Mouse (Mus musculus): Measurements from ENCODE around the gene Rftn1.
"Not testable (repeated sequence)": the region's sequence is repeated elsewhere in the genome, so short reads cannot be mapped to it uniquely, and the experiment has no call there.

Rftn1 gene

GRCm38 (mm10) chr17:50127045-50127813 lies 63.2 kb downstream of the Rftn1 start:
- DNase-seq (ENCODE audit: low spot score in 2 of 2), result no peak

GRCm38 (mm10) chr17:50126545-50126944 lies 63.9 kb downstream of the Rftn1 start:
- DNase-seq (ENCODE audit: low spot score in 2 of 2), result no peak

- no peak for DNase-seq (ENCODE audit: low spot score in 2 of 2)
These were observed 64.6 kb downstream of the Rftn1 start for GRCm38 (mm10) chr17:50125900-50126299.

- DNase-seq (ENCODE audit: low spot score in 2 of 2), result peak; percentile 24 to 41
These were observed 65.2 kb downstream of the Rftn1 start for GRCm38 (mm10) chr17:50125245-50125798.

- DNase-seq (ENCODE audit: low spot score in 2 of 2), result no peak
These were observed 65.8 kb downstream of the Rftn1 start for GRCm38 (mm10) chr17:50124708-50125107.

GRCm38 (mm10) chr17:50122555-50122954 lies 67.9 kb downstream of the Rftn1 start:
- DNase-seq (ENCODE audit: low spot score in 2 of 2), result no peak

GRCm38 (mm10) chr17:50120098-50120497 lies 70.4 kb downstream of the Rftn1 start:
- DNase-seq (ENCODE audit: low spot score in 2 of 2), result no peak

- no peak for DNase-seq (ENCODE audit: low spot score in 2 of 2)
These were observed 73.0 kb downstream of the Rftn1 start for GRCm38 (mm10) chr17:50117461-50117860.

GRCm38 (mm10) chr17:50116980-50117379 lies 73.5 kb downstream of the Rftn1 start:
- DNase-seq (ENCODE audit: low spot score in 2 of 2), result no peak

- not testable (repeated sequence) for DNase-seq (ENCODE audit: low spot score in 2 of 2)
These were observed 74.1 kb downstream of the Rftn1 start for GRCm38 (mm10) chr17:50116401-50116800.

- not testable (repeated sequence) for DNase-seq (ENCODE audit: low spot score in 2 of 2)
These were observed 74.8 kb downstream of the Rftn1 start for GRCm38 (mm10) chr17:50115716-50116115.

- no peak for DNase-seq (ENCODE audit: low spot score in 2 of 2)
These were observed 75.8 kb downstream of the Rftn1 start for GRCm38 (mm10) chr17:50114659-50115058.

GRCm38 (mm10) chr17:50110650-50111415 lies 79.6 kb downstream of the Rftn1 start:
- DNase-seq (ENCODE audit: low spot score in 2 of 2), result no peak

- no peak for DNase-seq (ENCODE audit: low spot score in 2 of 2)
These were observed 83.7 kb downstream of the Rftn1 start for GRCm38 (mm10) chr17:50106811-50107210.

GRCm38 (mm10) chr17:50104131-50104530 lies 86.3 kb downstream of the Rftn1 start:
- no peak for DNase-seq (ENCODE audit: low spot score in 2 of 2)

- no peak for DNase-seq (ENCODE audit: low spot score in 2 of 2)
These were observed 89.1 kb downstream of the Rftn1 start for GRCm38 (mm10) chr17:50101416-50101815.

- DNase-seq (ENCODE audit: low spot score in 2 of 2), result no peak
These were observed 90.4 kb downstream of the Rftn1 start for GRCm38 (mm10) chr17:50100070-50100469.

- no peak for DNase-seq (ENCODE audit: low spot score in 2 of 2)
These were observed 91.1 kb downstream of the Rftn1 start for GRCm38 (mm10) chr17:50099378-50099777.

GRCm38 (mm10) chr17:50098297-50098696 lies 92.2 kb downstream of the Rftn1 start:
- DNase-seq (ENCODE audit: low spot score in 2 of 2), result peak in 1 of 2 experiments; percentile 15

GRCm38 (mm10) chr17:50097831-50098230 lies 92.6 kb downstream of the Rftn1 start:
- DNase-seq (ENCODE audit: low spot score in 2 of 2), result peak; percentile 24 to 33

- no peak for DNase-seq (ENCODE audit: low spot score in 2 of 2)
These were observed 94.2 kb downstream of the Rftn1 start for GRCm38 (mm10) chr17:50096305-50096704.

- DNase-seq (ENCODE audit: low spot score in 2 of 2), result no peak
These were observed 95.9 kb downstream of the Rftn1 start for GRCm38 (mm10) chr17:50094596-50094995.

- peak; percentile 34 to 41 for DNase-seq (ENCODE audit: low spot score in 2 of 2)
These were observed 96.4 kb downstream of the Rftn1 start for GRCm38 (mm10) chr17:50094077-50094476.

Data from thymus, postnatal 10 days (tissue).